Mouse (Mus musculus): ENCODE measurements around the gene St3gal3.

- TF ChIP-seq POLR2A (IDR thresholded peaks at IDR 0.05; ENCODE audit: low read depth, low read length), result no peak
- TF ChIP-seq CTCF (IDR thresholded peaks at IDR 0.05; ENCODE audit: extremely low read depth, insufficient read depth, insufficient read length, insufficient replicate concordance), result no peak
Measured at GRCm38 (mm10) chr4:118038023-118038422, 96.7 kb downstream of the St3gal3 start.
